Mouse (Mus musculus) heart, embryonic 16.5 days (tissue): ENCODE results near the gene Fam71e2. TPM values are rescaled to one million over a fixed set of nuclear protein-coding genes. Genes with fewer than 3 reads are reported as not detected.

Source experiments
- polyA plus RNA-seq: library from polyadenylated mRNA; unstranded; fragments of >200 nt; fragmentation: Nextera tagmentation; extraction: Ambion mirVana; gene quantifications from 2 replicates; pipeline ENCODE4 v1.2.1, GENCODE M21; 2015

The Fam71e2 gene
- polyA plus RNA-seq, 1 experiment from 2014 or later: not detected

Other genes with a start within 250 kb of the Fam71e2 start
- gene Tnni3, start 247.1 kb downstream of the Fam71e2 start, polyA plus RNA-seq: 3,783 and 3,984 TPM in 2 replicates
- 1.1 and 1.3 TPM in 2 replicates for gene Dnaaf3, start 238.8 kb downstream of the Fam71e2 start, polyA plus RNA-seq
- 1.9 and 3.4 TPM in 2 replicates for gene Syt5, start 223.8 kb downstream of the Fam71e2 start, polyA plus RNA-seq
- 0.17 TPM in 1 of 2 replicates, not detected in the other for gene Ptprh, start 167.3 kb downstream of the Fam71e2 start, polyA plus RNA-seq
- gene Tmem86b, start 139.9 kb downstream of the Fam71e2 start, polyA plus RNA-seq: 1.0 and 1.5 TPM in 2 replicates
- gene Ppp6r1, start 112.3 kb downstream of the Fam71e2 start, polyA plus RNA-seq: 4.9 and 5.8 TPM in 2 replicates
- 76.6 and 82.0 TPM in 2 replicates for gene Hspbp1, start 86.2 kb downstream of the Fam71e2 start, polyA plus RNA-seq
- gene Brsk1, start 80.7 kb downstream of the Fam71e2 start, polyA plus RNA-seq: 0.49 and 1.1 TPM in 2 replicates
- 0.06 and 0.33 TPM in 2 replicates for gene Tmem150b, start 46.1 kb downstream of the Fam71e2 start, polyA plus RNA-seq
- gene Kmt5c, start 31.2 kb downstream of the Fam71e2 start, polyA plus RNA-seq: 53.6 and 59.0 TPM in 2 replicates
- gene Cox6b2, start 18.2 kb downstream of the Fam71e2 start, polyA plus RNA-seq: 24.1 and 32.0 TPM in 2 replicates
- 0.11 and 0.20 TPM in 2 replicates for gene Il11, start 11.6 kb upstream of the Fam71e2 start, polyA plus RNA-seq
- gene Tmem190, start 11.6 kb upstream of the Fam71e2 start, polyA plus RNA-seq: not detected in 2 replicates
- gene Tmem238, start 18.4 kb upstream of the Fam71e2 start, polyA plus RNA-seq: 5.8 and 6.7 TPM in 2 replicates
- 191 and 205 TPM in 2 replicates for gene Rpl28, start 21.6 kb upstream of the Fam71e2 start, polyA plus RNA-seq
- 338 and 342 TPM in 2 replicates for gene Ube2s, start 41.3 kb upstream of the Fam71e2 start, polyA plus RNA-seq
- 0.05 and 0.07 TPM in 2 replicates for gene Shisa7, start 73.4 kb upstream of the Fam71e2 start, polyA plus RNA-seq
- 5.6 and 6.3 TPM in 2 replicates for gene Isoc2b, start 99.0 kb upstream of the Fam71e2 start, polyA plus RNA-seq
- 2.0 and 2.1 TPM in 2 replicates for gene Isoc2a, start 105.9 kb upstream of the Fam71e2 start, polyA plus RNA-seq
- gene Gm36210, start 135.2 kb upstream of the Fam71e2 start, polyA plus RNA-seq: 0.11 TPM in 1 of 2 replicates, not detected in the other
- 2.2 and 2.5 TPM in 2 replicates for gene Zfp628, start 143.9 kb upstream of the Fam71e2 start, polyA plus RNA-seq
- 3.9 and 4.6 TPM in 2 replicates for gene Nat14, start 150.7 kb upstream of the Fam71e2 start, polyA plus RNA-seq
- gene Ssc5d, start 154.5 kb upstream of the Fam71e2 start, polyA plus RNA-seq: 2.6 and 2.7 TPM in 2 replicates
- 5.9 and 10.4 TPM in 2 replicates for gene Sbk2, start 193.1 kb upstream of the Fam71e2 start, polyA plus RNA-seq
- 0.72 and 0.84 TPM in 2 replicates for gene Sbk3, start 199.9 kb upstream of the Fam71e2 start, polyA plus RNA-seq
- gene Zfp579, start 224.9 kb upstream of the Fam71e2 start, polyA plus RNA-seq: 25.8 and 31.3 TPM in 2 replicates
- gene Zfp524, start 243.1 kb upstream of the Fam71e2 start, polyA plus RNA-seq: 14.1 and 15.1 TPM in 2 replicates
- 25.6 and 26.2 TPM in 2 replicates for gene Fiz1, start 243.4 kb upstream of the Fam71e2 start, polyA plus RNA-seq
- gene Gm44973, start 244.2 kb upstream of the Fam71e2 start, polyA plus RNA-seq: 0.95 TPM in 1 of 2 replicates, not detected in the other
- 3.9 and 4.0 TPM in 2 replicates for gene Zfp865, start 249.1 kb upstream of the Fam71e2 start, polyA plus RNA-seq
- 1.5 and 2.3 TPM in 2 replicates for gene Ccdc106, start 249.3 kb upstream of the Fam71e2 start, polyA plus RNA-seq